17 mouse cellular contexts compared by ENCODE assay signal in genomic region chr9:33800250-33800649, GRCm38 (mm10).
"Had no signal": no experiment of that assay in that cellular context is flagged by ENCODE, and none has a peak within 500 bp of the region (broad histone marks: within the 10 kb centered on the region; RNA-seq: fewer than 3 reads in every experiment).

No protein-coding gene starts in this region.

- H3K4me3 ChIP-seq: liver, embryonic 13.5 days; midbrain, embryonic 15.5 days; myocyte; neural tube, embryonic 13.5 days had no signal

- H3K9ac ChIP-seq: liver, embryonic 13.5 days; midbrain, embryonic 15.5 days; neural tube, embryonic 13.5 days had no signal

- H3K27ac ChIP-seq: liver, embryonic 13.5 days; midbrain, embryonic 15.5 days; neural tube, embryonic 13.5 days; stomach, postnatal 0 days had no signal

- H3K4me1 ChIP-seq: liver, embryonic 13.5 days; midbrain, embryonic 15.5 days had no signal

- H3K9me3 ChIP-seq: liver, embryonic 13.5 days; midbrain, embryonic 15.5 days had no signal

- DNase-seq: kidney, adult 18-20 months; kidney, adult 9 months; kidney, postnatal 4 days; left cerebral cortex, postnatal 4 days; liver, embryonic 13.5 days; lung, adult 2 months; lung, postnatal 14 days; lung, postnatal 4 days; right cerebral cortex, adult 18-20 months; right cerebral cortex, postnatal 14 days; right cerebral cortex, postnatal 4 days; thymus, adult 2 months; thymus, postnatal 25 days had no signal

- H3K36me3 ChIP-seq: liver, embryonic 13.5 days; midbrain, embryonic 15.5 days; neural tube, embryonic 13.5 days had no signal

- H3K27me3 ChIP-seq: liver, embryonic 13.5 days; midbrain, embryonic 15.5 days; neural tube, embryonic 13.5 days had no signal

- H3K4me2 ChIP-seq: liver, embryonic 13.5 days; midbrain, embryonic 15.5 days; neural tube, embryonic 13.5 days had no signal

- ATAC-seq: midbrain, embryonic 15.5 days had no signal
